Mouse (Mus musculus): ENCODE measurements around the gene Gatd1. TPM values are rescaled to one million over a fixed set of nuclear protein-coding genes. Genes with fewer than 3 reads are reported as not detected.

Gene Gatd1
- polyA plus RNA-seq, 1 experiment from 2014 or later = 34.0 TPM

DNA sequence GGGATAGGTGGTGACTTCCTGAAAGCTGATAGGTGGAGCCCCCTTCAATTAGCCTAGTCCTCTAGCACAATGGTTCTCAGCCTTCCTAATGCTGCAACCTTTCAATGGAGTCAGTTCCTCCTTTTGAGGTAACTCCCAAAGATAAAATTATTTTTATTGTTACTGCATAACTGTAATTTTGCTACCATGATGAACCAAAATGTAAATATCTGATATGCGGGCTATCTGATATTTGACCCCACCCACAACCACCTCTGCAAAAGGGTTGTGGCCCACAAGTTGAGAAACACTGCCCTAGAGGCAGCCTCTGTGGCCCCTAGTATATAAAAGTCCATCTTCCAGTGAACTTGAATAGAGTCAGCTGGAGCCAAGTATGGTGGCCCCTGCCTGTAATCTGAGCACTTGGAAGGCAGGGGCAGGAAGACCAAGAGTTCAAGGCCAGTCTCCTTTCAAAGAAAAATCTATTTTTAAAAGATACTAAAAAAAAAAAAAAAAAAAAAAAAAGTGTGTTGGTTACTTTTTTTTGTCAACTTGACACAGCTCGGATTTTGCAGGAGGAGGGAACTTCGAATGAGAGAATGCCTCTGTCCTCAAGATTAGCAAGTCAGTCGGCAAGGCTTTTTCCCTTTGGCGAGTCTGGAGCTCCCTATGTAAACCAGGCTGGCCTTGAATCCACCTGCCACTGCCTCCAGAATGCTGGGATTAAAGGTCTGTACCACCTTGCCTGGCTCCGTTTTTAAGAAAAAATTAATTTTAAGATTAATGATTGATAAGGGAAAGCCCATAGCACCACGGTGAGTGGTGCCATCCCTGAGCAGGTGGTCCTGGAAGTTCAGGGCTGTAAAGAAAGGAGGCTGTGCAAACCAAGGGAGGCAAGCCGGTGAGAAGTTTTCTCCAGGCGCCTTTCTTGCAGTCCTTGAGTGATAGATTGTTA lies 23.3 kb downstream of the Gatd1 start:
- no peak for ATAC-seq (ENCODE audit: low FRiP score)
- Histone ChIP-seq H3K4me3 (ENCODE audit: low read depth, low read length) (no peak overlapping the region), H3K27ac (ENCODE audit: low read depth, low read length) (no peak overlapping the region), H3K9ac (ENCODE audit: low read length) (no peak overlapping the region), H3K27me3 (ENCODE audit: control insufficient read depth, insufficient read depth, low read length) (0 out of 2 replicates have a peak, but pooled peaks cover 2% of the 10 kb centered on the region), H3K9me3 (ENCODE audit: control insufficient read depth, low read length) (no peaks in the 10 kb centered on the region), H3K4me2 (no peak overlapping the region), H3K4me1 (ENCODE audit: control insufficient read depth, insufficient read depth, low read length) (peaks cover 12% of the 10 kb centered on the region), H3K36me3 (ENCODE audit: control insufficient read depth, insufficient read depth, low read length) (no peaks in the 10 kb centered on the region)
- WGBS = 61% methylated on average over 9 of the region's 9 CpGs
- no peak for DNase-seq (ENCODE audit: low spot score, missing footprints)

DNA sequence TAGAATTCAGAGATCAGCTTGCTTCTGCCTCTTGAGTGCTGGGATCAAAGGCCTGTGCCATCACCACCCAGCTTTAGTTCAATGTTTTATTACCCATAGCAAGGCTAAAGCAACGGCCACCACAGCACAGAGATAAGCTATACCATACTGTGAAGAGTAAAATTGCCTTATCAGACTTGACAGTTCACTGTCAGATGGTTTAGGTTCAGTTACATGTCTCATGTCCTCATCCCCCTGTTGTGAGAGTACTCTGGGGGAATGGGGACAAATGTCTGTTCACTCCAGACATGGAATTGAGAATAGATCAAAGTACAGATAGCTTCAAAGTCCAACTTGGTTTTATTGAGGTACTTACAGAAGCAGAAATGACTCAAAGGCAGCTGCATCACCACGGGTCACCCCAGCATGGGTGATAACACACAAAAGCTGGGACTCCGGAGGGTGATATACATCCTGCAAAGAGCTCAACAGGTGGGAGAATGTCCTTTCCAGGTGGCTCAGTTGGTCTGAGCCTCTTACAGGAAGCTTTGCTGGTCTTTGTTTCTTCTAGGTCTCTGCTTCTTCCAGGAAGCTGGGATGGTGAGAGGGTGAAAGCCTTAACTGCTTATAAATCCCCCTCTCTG lies 25.3 kb downstream of the Gatd1 start:
- WGBS = 62% methylated on average over 3 of the region's 3 CpGs
- DNase-seq (ENCODE audit: low spot score, missing footprints) (no peak), ATAC-seq (ENCODE audit: low FRiP score) (no peak)
- H3K4me1 ChIP-seq (ENCODE audit: control insufficient read depth, insufficient read depth, low read length) = peaks cover 12% of the 10 kb centered on the region
- no peak overlapping the region for H3K27ac ChIP-seq (ENCODE audit: low read depth, low read length)
- H3K36me3 ChIP-seq (ENCODE audit: control insufficient read depth, insufficient read depth, low read length) = no peaks in the 10 kb centered on the region
- no peak overlapping the region for H3K9ac ChIP-seq (ENCODE audit: low read length)
- H3K9me3 ChIP-seq (ENCODE audit: control insufficient read depth, low read length) = no peaks in the 10 kb centered on the region
- no peak overlapping the region for H3K4me2 ChIP-seq
- 0 out of 2 replicates have a peak, but pooled peaks cover 2% of the 10 kb centered on the region for H3K27me3 ChIP-seq (ENCODE audit: control insufficient read depth, insufficient read depth, low read length)
- no peak overlapping the region for H3K4me3 ChIP-seq (ENCODE audit: low read depth, low read length)

DNA sequence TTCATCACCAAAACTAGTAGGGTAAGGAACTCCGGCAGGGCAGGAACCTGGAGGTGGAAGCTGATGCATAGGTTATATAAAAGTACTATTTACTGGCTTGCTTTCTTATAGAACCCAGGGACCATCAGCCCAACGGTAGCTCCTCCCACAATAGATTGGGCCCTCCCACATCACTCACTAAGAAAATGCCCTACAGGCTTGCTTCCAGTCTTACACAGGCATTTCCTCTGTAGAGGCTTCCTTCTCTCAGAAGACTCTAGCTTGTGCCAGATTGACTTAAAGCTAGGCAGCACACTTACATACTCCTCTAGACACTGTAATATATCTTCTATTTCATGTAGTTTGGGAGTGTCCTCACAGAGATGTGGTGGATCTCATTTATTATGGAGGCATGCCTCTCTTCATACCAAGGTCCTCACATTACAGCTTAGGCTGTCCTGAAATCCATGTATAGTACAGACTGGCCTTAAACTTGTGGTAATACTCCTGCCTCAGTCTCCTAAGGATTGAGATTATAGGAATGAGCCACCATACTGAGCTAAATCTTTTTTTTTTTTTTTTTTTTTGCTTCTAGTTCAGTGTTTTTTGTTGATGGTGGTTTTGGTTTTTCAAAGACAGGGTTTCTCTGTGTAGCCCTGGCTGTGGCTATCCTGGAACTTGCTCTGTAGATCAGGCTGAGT lies 26.0 kb downstream of the Gatd1 start:
- Histone ChIP-seq H3K9ac (ENCODE audit: low read length) (no peak overlapping the region), H3K27me3 (ENCODE audit: control insufficient read depth, insufficient read depth, low read length) (0 out of 2 replicates have a peak, but pooled peaks cover 2% of the 10 kb centered on the region), H3K4me2 (no peak overlapping the region), H3K4me1 (ENCODE audit: control insufficient read depth, insufficient read depth, low read length) (peaks cover 9% of the 10 kb centered on the region), H3K4me3 (ENCODE audit: low read depth, low read length) (no peak overlapping the region), H3K9me3 (ENCODE audit: control insufficient read depth, low read length) (no peaks in the 10 kb centered on the region), H3K36me3 (ENCODE audit: control insufficient read depth, insufficient read depth, low read length) (no peaks in the 10 kb centered on the region), H3K27ac (ENCODE audit: low read depth, low read length) (no peak overlapping the region)
- DNase-seq (ENCODE audit: low spot score, missing footprints) = no peak
- no peak for ATAC-seq (ENCODE audit: low FRiP score)
- WGBS = 64% methylated on average over 2 of the region's 2 CpGs

DNA sequence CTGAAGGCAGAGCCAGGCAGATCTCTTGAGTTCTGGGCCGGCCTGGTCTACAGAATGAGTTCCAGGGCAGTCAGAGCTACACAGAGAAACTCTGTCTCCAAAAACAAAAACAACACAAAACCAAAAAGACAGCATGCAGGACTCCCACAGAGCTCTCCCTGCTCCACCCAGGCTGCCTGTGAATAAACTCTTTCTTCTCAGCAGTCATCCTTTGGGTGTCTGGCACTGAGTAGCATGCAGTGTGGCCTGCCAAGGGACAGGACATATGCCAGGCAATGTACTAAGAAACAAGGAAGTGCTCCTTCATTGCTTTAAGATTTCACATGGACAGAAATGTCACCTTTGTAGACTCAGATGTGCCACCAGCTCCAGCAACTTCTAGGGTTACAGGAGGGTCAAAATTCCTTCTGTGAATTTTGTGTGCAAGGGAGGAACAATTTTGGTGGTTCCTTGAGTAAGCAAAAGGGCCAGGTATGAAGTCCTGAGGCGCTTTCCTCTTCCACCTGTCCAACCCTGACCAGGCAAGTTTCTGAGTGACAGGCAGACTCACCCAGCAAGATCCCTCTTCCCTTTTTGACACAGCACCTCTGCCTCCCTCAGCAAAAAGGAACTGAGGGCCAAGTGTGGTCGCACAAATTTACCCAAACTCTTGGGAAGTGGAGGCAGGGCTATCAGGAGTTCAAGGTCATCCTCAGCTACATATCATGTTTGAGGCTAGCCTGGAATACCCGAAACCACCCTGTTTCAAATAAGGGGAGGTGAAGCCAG lies 32.7 kb downstream of the Gatd1 start:
- Histone ChIP-seq H3K4me3 (ENCODE audit: low read depth, low read length) (no peak overlapping the region), H3K4me2 (no peak overlapping the region), H3K27me3 (ENCODE audit: control insufficient read depth, insufficient read depth, low read length) (no peaks in the 10 kb centered on the region), H3K9ac (ENCODE audit: low read length) (no peak overlapping the region), H3K4me1 (ENCODE audit: control insufficient read depth, insufficient read depth, low read length) (no peaks in the 10 kb centered on the region), H3K36me3 (ENCODE audit: control insufficient read depth, insufficient read depth, low read length) (no peaks in the 10 kb centered on the region), H3K9me3 (ENCODE audit: control insufficient read depth, low read length) (no peaks in the 10 kb centered on the region), H3K27ac (ENCODE audit: low read depth, low read length) (no peak overlapping the region)
- 71% methylated on average over 4 of the region's 4 CpGs for WGBS
- DNase-seq (ENCODE audit: low spot score, missing footprints) (no peak), ATAC-seq (ENCODE audit: low FRiP score) (no peak)

DNA sequence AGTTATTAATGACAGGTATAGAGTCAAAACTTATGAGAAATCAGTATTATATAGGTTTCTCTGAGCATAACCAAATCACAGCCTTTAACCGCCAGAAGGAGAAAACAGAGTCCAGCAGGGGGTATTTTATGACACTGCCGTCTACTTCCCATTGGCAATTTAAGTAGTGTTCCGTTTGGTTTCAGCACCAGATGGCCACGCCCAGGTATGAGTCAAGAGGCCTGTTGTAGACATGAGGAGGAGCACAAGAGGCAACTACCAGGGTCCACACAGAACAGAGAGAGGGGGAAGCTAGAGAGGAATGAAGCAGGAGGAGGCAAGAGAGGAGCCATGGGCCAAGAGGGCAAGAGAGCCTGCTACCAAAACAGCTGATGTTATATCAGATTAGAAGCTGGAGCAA lies 34.4 kb downstream of the Gatd1 start:
- DNase-seq (ENCODE audit: low spot score, missing footprints) = no peak
- no peak overlapping the region for H3K4me3 ChIP-seq (ENCODE audit: low read depth, low read length)
- no peak overlapping the region for H3K4me2 ChIP-seq
- 77% methylated on average over 4 of the region's 4 CpGs for WGBS
- H3K27me3 ChIP-seq (ENCODE audit: control insufficient read depth, insufficient read depth, low read length) = no peaks in the 10 kb centered on the region
- ATAC-seq (ENCODE audit: low FRiP score) = no peak
- H3K36me3 ChIP-seq (ENCODE audit: control insufficient read depth, insufficient read depth, low read length) = no peaks in the 10 kb centered on the region
- H3K9me3 ChIP-seq (ENCODE audit: control insufficient read depth, low read length) = no peaks in the 10 kb centered on the region
- no peak overlapping the region for H3K27ac ChIP-seq (ENCODE audit: low read depth, low read length)
- H3K9ac ChIP-seq (ENCODE audit: low read length) = no peak overlapping the region
- H3K4me1 ChIP-seq (ENCODE audit: control insufficient read depth, insufficient read depth, low read length) = no peaks in the 10 kb centered on the region

DNA sequence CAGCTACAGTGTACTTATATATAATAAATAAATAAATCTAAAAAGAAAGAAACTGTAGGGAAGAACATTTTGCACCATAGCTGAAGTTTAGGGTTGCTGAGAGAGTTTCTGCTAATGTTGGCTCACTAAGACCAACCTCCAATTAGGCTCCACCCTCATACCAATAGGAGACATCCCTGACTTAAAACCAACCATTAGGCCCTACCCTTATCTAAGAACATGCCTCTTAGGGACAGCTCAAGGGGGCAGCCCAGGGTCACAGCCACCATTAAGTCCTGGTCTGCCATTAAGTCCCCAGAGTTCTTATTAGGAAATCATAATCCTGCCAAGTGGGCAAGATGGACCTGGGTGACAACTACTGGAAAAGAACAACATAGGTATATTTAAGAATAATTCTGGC lies 39.5 kb downstream of the Gatd1 start:
- H3K27ac ChIP-seq (ENCODE audit: low read depth, low read length) = no peak overlapping the region
- no peaks in the 10 kb centered on the region for H3K9me3 ChIP-seq (ENCODE audit: control insufficient read depth, low read length)
- no peak overlapping the region for H3K9ac ChIP-seq (ENCODE audit: low read length)
- no peaks in the 10 kb centered on the region for H3K4me1 ChIP-seq (ENCODE audit: control insufficient read depth, insufficient read depth, low read length)
- H3K27me3 ChIP-seq (ENCODE audit: control insufficient read depth, insufficient read depth, low read length) = no peaks in the 10 kb centered on the region
- no peak overlapping the region for H3K4me3 ChIP-seq (ENCODE audit: low read depth, low read length)
- DNase-seq (ENCODE audit: low spot score, missing footprints) = no peak
- no peak overlapping the region for H3K4me2 ChIP-seq
- no peak for ATAC-seq (ENCODE audit: low FRiP score)
- no peaks in the 10 kb centered on the region for H3K36me3 ChIP-seq (ENCODE audit: control insufficient read depth, insufficient read depth, low read length)

DNA sequence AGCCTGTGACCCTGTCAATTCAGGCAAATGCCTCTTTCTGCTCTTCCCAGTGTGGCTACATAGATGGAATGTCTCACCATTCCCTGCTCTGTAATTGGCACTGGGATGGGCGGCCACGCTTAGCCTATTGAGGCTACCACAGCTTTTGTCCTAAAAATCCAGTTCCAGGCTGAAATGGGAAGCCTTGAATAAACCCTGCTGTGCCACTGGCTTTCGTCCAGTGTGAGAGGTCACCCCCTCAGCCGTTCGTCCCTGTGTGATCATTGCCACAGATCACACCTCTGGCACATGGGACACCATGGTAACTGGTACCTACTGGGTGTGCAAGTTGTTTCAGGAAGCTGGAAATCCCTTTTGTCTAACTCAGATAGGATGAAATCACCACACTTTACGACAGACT lies 40.3 kb downstream of the Gatd1 start:
- ATAC-seq (ENCODE audit: low FRiP score) (no peak), DNase-seq (ENCODE audit: low spot score, missing footprints) (no peak)
- WGBS = 45% methylated on average over 6 of the region's 6 CpGs
- Histone ChIP-seq H3K27ac (ENCODE audit: low read depth, low read length) (no peak overlapping the region), H3K9me3 (ENCODE audit: control insufficient read depth, low read length) (no peaks in the 10 kb centered on the region), H3K4me3 (ENCODE audit: low read depth, low read length) (no peak overlapping the region), H3K27me3 (ENCODE audit: control insufficient read depth, insufficient read depth, low read length) (no peaks in the 10 kb centered on the region), H3K4me1 (ENCODE audit: control insufficient read depth, insufficient read depth, low read length) (no peaks in the 10 kb centered on the region), H3K4me2 (no peak overlapping the region), H3K9ac (ENCODE audit: low read length) (no peak overlapping the region), H3K36me3 (ENCODE audit: control insufficient read depth, insufficient read depth, low read length) (no peaks in the 10 kb centered on the region)

DNA sequence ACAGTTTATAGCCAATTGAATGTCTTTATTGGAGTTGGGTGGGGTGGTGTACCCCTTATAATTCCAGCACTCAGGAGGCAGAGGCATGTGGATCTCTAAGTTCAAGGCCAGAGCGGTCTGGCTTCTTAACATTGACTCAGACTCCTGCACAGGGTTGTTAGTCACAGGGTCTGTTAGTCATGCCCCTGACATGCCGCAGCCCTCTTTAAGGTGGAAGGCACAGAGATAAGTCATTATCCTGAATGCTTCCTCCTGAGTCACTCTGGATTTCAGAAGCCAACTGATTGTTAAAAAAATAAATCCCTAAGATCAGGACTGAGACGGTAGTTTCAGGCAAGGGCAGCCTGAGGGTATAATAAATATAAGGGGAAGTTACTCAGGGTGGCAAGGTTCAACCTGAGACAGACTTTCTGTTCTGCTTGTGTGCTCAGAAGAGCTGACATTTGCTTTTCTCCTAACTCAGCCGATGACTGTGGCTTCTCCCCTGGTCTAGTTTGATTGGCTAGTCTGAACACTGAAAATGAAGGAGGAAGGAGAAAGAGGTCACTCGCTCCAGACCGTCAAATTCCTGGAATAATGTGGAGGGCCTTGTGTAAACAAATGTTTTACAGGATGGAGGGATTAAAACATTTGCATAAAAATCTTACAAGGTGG lies 41.9 kb downstream of the Gatd1 start:
- ATAC-seq (ENCODE audit: low FRiP score) (no peak), DNase-seq (ENCODE audit: low spot score, missing footprints) (no peak)
- Histone ChIP-seq H3K9me3 (ENCODE audit: control insufficient read depth, low read length) (no peaks in the 10 kb centered on the region), H3K9ac (ENCODE audit: low read length) (no peak overlapping the region), H3K4me1 (ENCODE audit: control insufficient read depth, insufficient read depth, low read length) (no peaks in the 10 kb centered on the region), H3K4me2 (no peak overlapping the region), H3K27ac (ENCODE audit: low read depth, low read length) (no peak overlapping the region), H3K36me3 (ENCODE audit: control insufficient read depth, insufficient read depth, low read length) (no peaks in the 10 kb centered on the region), H3K27me3 (ENCODE audit: control insufficient read depth, insufficient read depth, low read length) (no peaks in the 10 kb centered on the region), H3K4me3 (ENCODE audit: low read depth, low read length) (no peak overlapping the region)
- 74% methylated on average over 6 of the region's 6 CpGs for WGBS
